Mouse (Mus musculus) brain, embryonic 14.5 days (tissue): Measurements from ENCODE around the gene Snrpd3. TPM values are rescaled to one million over a fixed set of nuclear protein-coding genes. Genes with fewer than 3 reads are reported as not detected.

Source experiments
- DNase-seq: peaks from one replicate; pipeline ENCODE4 v3.0.0-alpha.2; 2011; ENCODE audit warnings: low read depth
- CTCF ChIP-seq: fragments of 200-500 bp; IDR thresholded peaks from 2 replicates; pipeline ENCODE4 v1.5.1; 2012; ENCODE audit warnings: inconsistent platforms, mild to moderate bottlenecking, moderate library complexity, borderline replicate concordance; ENCODE audit not compliant: insufficient read depth, insufficient read length; ENCODE audit errors: extremely low read depth
- POLR2A ChIP-seq: fragments of 200-500 bp; IDR thresholded peaks from 2 replicates; pipeline ENCODE4 v1.6.1; 2012; ENCODE audit warnings: mild to moderate bottlenecking, inconsistent platforms, borderline replicate concordance; ENCODE audit not compliant: poor library complexity, insufficient read depth, insufficient read length, severe bottlenecking; ENCODE audit errors: extremely low read depth
- polyA plus RNA-seq: library from polyadenylated mRNA; depleted of rRNA; stranded (reverse); fragments of >200 nt; gene quantifications from 2 replicates; pipeline ENCODE4 v1.2.3, GENCODE M21; 2012

Gene Snrpd3
- polyA plus RNA-seq, 1 experiment, result 60.3 TPM

- TF ChIP-seq CTCF (no peak), POLR2A (no peak)
- DNase-seq, result no peak
Measured at GRCm38 (mm10) chr10:75549886-75550285, 32.5 kb downstream of the Snrpd3 start.

- TF ChIP-seq CTCF, result no peak
- no peak for TF ChIP-seq POLR2A
- no peak for DNase-seq
Measured at GRCm38 (mm10) chr10:75551175-75551574, 33.8 kb downstream of the Snrpd3 start.

- DNase-seq, result no peak
- TF ChIP-seq POLR2A (no peak), CTCF (no peak)
Measured at GRCm38 (mm10) chr10:75552106-75552505, 34.8 kb downstream of the Snrpd3 start.

GRCm38 (mm10) chr10:75552701-75553450 lies 35.5 kb downstream of the Snrpd3 start:
- DNase-seq, result no peak
- TF ChIP-seq POLR2A (no peak), CTCF (no peak)

GRCm38 (mm10) chr10:75554090-75554489 lies 36.7 kb downstream of the Snrpd3 start:
- TF ChIP-seq CTCF (no peak), POLR2A (no peak)
- DNase-seq, result no peak

- DNase-seq, result peak; percentile 17
Measured at GRCm38 (mm10) chr10:75555557-75555956, 38.2 kb downstream of the Snrpd3 start.

GRCm38 (mm10) chr10:75556026-75556425 lies 38.7 kb downstream of the Snrpd3 start:
- peak; percentile 96 for DNase-seq
- no peak for TF ChIP-seq POLR2A
- TF ChIP-seq CTCF, result no peak

More at GRCm38 (mm10) chr10:75555557-75555956, 38.2 kb downstream of the Snrpd3 start:
- TF ChIP-seq POLR2A (no peak), CTCF (no peak)

- DNase-seq, result peak; percentile 91
- TF ChIP-seq POLR2A (no peak), CTCF (no peak)
Measured at GRCm38 (mm10) chr10:75558515-75558914, 41.2 kb downstream of the Snrpd3 start.

GRCm38 (mm10) chr10:75559041-75559675 lies 41.8 kb downstream of the Snrpd3 start:
- TF ChIP-seq CTCF (no peak), POLR2A (0 out of 2 replicates have a peak, but pooled peaks have one; percentile 7)
- peak; percentile 68 for DNase-seq

- TF ChIP-seq CTCF, result no peak
- 0 out of 2 replicates have a peak, but pooled peaks have one; percentile 26 for TF ChIP-seq POLR2A
- DNase-seq, result peak; percentile 66
Measured at GRCm38 (mm10) chr10:75559676-75560548, 42.6 kb downstream of the Snrpd3 start, which contains the start of gene Lrrc75b. Lrrc75b (minus strand) TSS chr10:75560330.

GRCm38 (mm10) chr10:75560549-75560899 lies 43.2 kb downstream of the Snrpd3 start:
- TF ChIP-seq POLR2A, result no peak
- no peak for DNase-seq

- DNase-seq, result no peak
- TF ChIP-seq POLR2A (no peak), CTCF (no peak)
Measured at GRCm38 (mm10) chr10:75561071-75561654, 43.8 kb downstream of the Snrpd3 start, which contains the start of gene Ggt1. Ggt1 (plus strand) TSS chr10:75561604.
